Mouse (Mus musculus) lung, adult 2 months (tissue): ENCODE results near the gene Pebp1. TPM values are rescaled to one million over a fixed set of nuclear protein-coding genes. Genes with fewer than 3 reads are reported as not detected.
A peak's percentile ranks its signal among the peaks of the same experiment; 100 is the strongest.

Experiments
- DNase-seq: peaks from one replicate; pipeline ENCODE4 v3.0.0; 2022
- H3K4me1 ChIP-seq: fragments of 200-500 bp; 2 replicates; pipeline ENCODE4 v1.6.1; 2011; ENCODE audit warnings: low read length; ENCODE audit not compliant: control insufficient read depth, insufficient read depth
- H3K4me3 ChIP-seq: fragments of 200-500 bp; replicated peaks from 2 replicates; pipeline ENCODE3; 2011; ENCODE audit warnings: low read depth, mild to moderate bottlenecking, control low read depth, low read length; ENCODE audit errors: extremely low read depth
- CTCF ChIP-seq: fragments of 200-500 bp; IDR thresholded peaks from 2 replicates; pipeline ENCODE4 v1.5.1; 2011; ENCODE audit warnings: mild to moderate bottlenecking, low read length, control low read depth; ENCODE audit not compliant: insufficient read depth
- POLR2A ChIP-seq: fragments of 200-500 bp; IDR thresholded peaks from 2 replicates; pipeline ENCODE4 v1.6.1; 2011; ENCODE audit warnings: low read depth, mild to moderate bottlenecking, control low read depth, low read length, borderline replicate concordance; ENCODE audit errors: extremely low read depth
- WGBS: fragments of 180-500 bp; shearing (Covaris S2); methylation state at CpG from one replicate; pipeline ENCODE4 v1.1.7; 2018; 5-methylcytosine and 5-hydroxymethylcytosine counted together
- polyA plus RNA-seq: library from polyadenylated mRNA; depleted of rRNA; stranded (reverse); fragments of >200 nt; gene quantifications from 2 replicates; pipeline ENCODE4 v1.2.3, GENCODE M21; 2012

Pebp1 gene
- polyA plus RNA-seq, 1 experiment = 273 TPM

DNA sequence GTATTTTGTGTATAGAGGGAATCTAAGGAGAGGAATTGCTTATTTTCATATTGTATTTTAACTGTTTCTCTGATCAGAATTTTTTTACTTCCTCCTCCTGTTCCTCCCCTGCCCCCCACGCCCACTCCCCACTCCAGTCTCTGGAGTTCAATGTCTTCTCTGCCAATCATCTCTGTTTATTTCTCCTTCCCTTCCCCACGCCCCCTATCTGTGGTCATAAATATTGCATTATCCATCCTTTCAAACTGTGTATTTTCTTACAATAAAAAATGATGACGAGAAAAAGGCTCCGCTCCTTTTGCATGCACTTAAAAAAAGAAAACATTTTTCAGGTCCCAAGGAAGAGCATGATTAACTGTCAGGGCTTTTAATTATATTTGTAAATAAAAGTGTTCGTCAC is 12.6 kb downstream of the Pebp1 start:
- H3K4me1 ChIP-seq = 0 out of 2 replicates have a peak, but pooled peaks cover 2% of the 10 kb centered on the region
- no peak for TF ChIP-seq POLR2A
- TF ChIP-seq CTCF = no peak
- H3K4me3 ChIP-seq = no peak overlapping the region
- WGBS = 58% methylated on average over 5 of the region's 5 CpGs
- no peak for DNase-seq

DNA sequence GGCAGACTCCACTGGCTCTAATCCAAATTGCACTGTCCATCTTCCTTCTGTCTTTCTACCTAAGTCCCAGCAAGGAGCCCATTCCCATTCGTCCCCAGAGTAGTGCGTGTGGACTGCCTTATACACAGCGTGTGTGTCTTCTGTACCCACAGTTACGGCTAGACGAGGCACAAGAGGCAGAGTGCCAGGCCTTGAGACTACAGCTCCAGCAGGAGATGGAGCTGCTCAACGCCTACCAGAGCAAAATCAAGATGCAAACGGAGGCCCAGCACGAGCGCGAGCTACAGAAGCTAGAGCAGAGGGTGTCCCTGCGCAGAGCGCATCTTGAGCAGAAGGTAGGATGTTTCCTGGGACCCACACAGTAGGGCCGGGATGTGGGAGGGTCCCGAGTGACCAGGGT is 15.5 kb downstream of the Pebp1 start:
- TF ChIP-seq POLR2A = no peak
- WGBS = 91% methylated on average over 14 of the region's 14 CpGs
- H3K4me3 ChIP-seq = no peak overlapping the region
- DNase-seq = no peak
- H3K4me1 ChIP-seq = no peaks in the 10 kb centered on the region

DNA sequence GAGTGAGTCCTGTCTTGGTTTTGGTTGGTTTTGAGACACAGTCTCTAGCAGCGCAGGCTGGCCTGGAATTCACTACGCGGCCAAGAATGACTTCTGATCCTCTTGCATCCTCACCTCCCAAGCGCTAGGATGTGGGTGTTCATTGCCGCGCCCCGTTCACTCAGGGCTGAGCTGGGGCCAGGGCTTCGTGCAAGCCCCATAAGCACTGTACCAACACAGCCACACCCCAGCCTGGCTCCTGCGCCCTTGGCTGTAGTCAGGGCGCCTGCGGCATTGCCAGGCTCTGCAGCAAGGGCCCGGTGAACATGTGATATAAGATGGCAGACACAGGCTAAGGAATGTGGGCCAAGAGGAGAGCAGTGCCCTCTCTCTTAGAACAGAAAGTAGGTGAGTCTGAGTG is 18.0 kb downstream of the Pebp1 start:
- H3K4me3 ChIP-seq = no peak overlapping the region
- no peak for TF ChIP-seq POLR2A
- 91% methylated on average over 12 of the region's 12 CpGs for WGBS
- no peaks in the 10 kb centered on the region for H3K4me1 ChIP-seq
- DNase-seq = no peak

DNA sequence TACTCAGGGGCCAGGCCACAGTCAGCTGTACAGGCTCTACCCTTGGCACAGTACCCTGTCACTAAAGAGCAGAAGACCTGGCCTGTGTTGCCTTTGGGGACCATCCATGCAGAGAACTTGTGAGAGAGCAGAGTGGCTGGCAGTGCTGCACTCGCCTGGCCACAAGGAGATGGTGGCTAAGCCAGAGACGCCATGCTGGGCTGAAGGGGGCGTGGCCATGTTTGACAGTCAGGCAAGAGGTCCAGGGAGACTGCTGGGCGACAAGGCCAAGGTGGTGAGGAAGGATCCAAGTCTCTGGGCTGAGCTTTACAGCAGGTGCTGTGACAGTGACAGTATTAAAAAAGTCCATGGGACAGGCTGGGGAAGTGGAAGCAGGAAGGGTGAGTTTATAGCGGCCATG is 18.7 kb downstream of the Pebp1 start:
- 64% methylated on average over 5 of the region's 5 CpGs for WGBS
- Histone ChIP-seq H3K4me1 (no peaks in the 10 kb centered on the region), H3K4me3 (no peak overlapping the region)
- no peak for DNase-seq
- TF ChIP-seq CTCF (no peak), POLR2A (0 out of 2 replicates have a peak, but pooled peaks have one; percentile 9)

DNA sequence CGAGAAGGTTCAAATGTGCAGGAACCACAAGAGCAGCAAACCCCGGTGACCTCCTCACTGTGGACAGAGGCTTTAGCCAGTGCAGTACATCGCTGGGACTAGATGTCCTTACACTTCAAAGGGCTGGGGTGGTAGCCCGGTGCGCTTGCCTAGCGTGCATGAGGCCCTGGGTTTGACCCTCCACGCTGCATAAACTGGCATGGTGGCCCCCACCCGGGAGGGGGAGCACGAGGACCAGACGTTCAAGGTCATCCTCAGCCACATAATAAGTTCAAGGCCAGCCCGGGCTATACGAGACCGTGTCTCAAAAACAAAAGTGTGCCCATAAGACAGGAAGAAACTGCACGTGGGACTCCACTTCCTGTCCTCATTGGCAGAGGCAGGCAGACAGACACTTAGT is 19.5 kb downstream of the Pebp1 start:
- no peak for DNase-seq
- Histone ChIP-seq H3K4me1 (no peaks in the 10 kb centered on the region), H3K4me3 (no peak overlapping the region)
- TF ChIP-seq POLR2A (no peak), CTCF (no peak)
- WGBS = 56% methylated on average over 14 of the region's 14 CpGs

DNA sequence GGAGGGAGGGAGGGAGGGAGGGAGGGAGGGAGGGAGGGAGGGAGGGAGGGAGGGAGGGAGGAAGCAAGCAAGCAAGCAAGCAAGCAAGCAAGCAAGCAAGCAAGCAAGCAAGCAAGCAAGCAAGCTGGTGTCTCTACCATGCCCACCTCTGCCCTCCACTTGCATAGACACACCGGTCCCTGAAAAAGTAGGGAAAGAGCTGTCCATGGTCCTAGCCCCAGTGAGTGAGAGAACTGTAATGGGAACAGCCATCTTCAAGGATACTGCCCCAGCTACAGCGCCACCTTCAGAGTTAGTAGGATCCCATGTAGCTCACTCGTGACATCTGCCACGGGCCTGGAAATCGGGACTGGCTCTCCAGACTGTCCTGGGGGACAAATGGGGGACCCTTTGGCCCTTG is 22.7 kb downstream of the Pebp1 start:
- TF ChIP-seq CTCF = no peak
- TF ChIP-seq POLR2A = no peak

DNA sequence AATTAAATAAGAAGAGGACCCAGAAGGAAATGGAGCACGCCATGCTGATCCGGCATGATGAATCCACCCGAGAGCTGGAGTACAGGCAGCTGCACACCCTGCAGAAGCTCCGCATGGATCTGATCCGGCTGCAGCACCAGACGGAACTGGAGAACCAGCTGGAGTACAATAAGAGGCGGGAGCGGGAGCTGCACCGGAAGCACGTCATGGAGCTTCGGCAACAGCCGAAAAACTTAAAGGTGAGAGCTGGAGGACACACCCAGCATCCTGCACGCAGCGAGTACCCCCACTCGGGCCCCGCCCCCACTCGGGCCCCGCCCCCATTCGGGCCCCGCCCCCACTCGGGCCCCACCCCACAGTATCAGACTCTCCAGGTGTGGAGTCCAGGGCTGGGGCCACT is 23.9 kb downstream of the Pebp1 start:
- 90% methylated on average over 21 of the region's 21 CpGs for WGBS
- no peak overlapping the region for H3K4me3 ChIP-seq
- TF ChIP-seq CTCF (no peak), POLR2A (no peak)
- no peak for DNase-seq
- no peaks in the 10 kb centered on the region for H3K4me1 ChIP-seq

More for the DNA sequence above, 22.7 kb downstream of the Pebp1 start:
- no peak for DNase-seq
- WGBS = 50% methylated on average over 5 of the region's 5 CpGs
- Histone ChIP-seq H3K4me3 (no peak overlapping the region), H3K4me1 (no peaks in the 10 kb centered on the region)

DNA sequence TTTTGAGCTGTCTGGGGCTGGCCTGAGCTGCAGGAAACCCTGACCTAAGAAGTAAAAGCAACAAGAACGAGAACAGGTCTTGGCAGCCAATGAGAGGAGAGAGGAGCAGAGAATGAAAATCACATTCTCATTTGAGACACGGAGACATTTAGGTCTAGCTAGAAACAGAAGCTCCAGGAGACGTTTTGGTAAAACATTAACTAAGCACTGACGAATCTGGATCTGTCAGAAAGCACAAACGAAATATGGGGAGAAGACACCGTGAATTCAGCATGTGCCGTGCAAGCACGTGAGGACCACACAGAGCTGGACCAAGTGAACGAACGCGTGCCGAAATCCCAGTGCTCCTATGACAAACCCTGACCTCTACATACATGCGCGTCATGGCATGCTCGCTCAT is 29.1 kb downstream of the Pebp1 start:
- WGBS = 89% methylated on average over 15 of the region's 15 CpGs
- Histone ChIP-seq H3K4me1 (no peaks in the 10 kb centered on the region), H3K4me3 (no peak overlapping the region)
- TF ChIP-seq CTCF (no peak), POLR2A (no peak)
- DNase-seq = no peak

DNA sequence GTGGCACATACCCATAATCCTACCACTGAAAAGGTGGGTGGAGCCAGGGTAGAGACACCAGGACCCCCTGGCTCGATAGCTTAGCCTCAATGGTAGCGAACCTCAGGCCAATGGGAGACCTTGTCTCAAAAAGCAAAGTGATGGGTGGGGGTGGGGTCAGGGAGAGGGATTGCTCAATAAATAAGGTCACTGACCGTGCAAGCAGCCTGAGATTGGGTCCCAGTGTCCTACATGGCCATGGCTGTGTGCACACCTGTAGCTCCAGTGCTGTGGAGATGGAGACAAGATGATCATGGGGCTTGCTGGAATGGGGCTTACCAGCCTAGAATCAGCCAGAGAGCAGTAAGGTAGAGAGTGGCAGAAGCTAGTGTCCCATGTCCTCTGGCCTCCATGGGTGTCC is 35.7 kb downstream of the Pebp1 start:
- DNase-seq = no peak
- H3K4me1 ChIP-seq = no peaks in the 10 kb centered on the region
- TF ChIP-seq CTCF = no peak
- no peak for TF ChIP-seq POLR2A
- H3K4me3 ChIP-seq = no peak overlapping the region
- 86% methylated on average over 3 of the region's 3 CpGs for whole genome bisulfite sequencing

DNA sequence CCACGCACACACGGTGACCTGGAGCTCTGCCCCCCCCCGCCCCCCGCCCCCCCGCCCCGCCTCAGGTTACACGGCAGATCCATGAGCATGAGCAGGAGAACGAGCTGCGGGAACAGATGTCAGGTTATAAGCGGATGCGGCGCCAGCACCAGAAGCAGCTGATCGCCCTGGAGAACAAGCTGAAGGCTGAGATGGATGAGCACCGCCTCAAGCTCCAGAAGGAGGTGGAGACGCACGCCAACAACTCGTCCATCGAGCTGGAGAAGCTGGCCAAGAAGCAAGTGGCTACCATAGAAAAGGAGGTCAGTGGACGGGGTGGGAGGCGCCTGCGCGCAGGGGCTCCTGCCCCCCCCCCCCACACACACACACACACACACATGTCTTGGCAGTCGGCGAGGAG is 36.6 kb downstream of the Pebp1 start:
- no peak for TF ChIP-seq CTCF
- TF ChIP-seq POLR2A = no peak
- no peak for DNase-seq
- no peaks in the 10 kb centered on the region for H3K4me1 ChIP-seq
- no peak overlapping the region for H3K4me3 ChIP-seq
- WGBS = 73% methylated on average over 24 of the region's 24 CpGs

DNA sequence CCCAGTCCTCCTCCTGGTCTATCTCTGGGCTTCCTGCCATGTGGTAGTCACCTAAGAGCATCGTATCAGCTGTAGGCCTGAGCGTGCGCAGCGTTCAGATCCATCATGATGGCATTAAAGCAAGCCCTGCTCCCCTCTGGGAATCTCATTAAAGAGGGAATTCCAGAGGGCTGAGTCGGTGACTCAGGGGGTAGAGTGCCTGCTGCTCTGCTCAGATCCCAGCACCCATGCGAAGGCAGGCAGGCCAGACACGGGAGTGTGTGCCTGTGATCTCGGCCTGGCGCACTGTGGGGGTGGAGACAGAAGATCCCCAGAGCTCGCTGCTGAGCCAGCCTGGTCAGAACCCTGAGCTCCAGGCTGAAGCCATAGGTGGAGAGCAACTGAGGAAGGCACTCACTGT is 39.1 kb downstream of the Pebp1 start:
- WGBS = 49% methylated on average over 10 of the region's 10 CpGs
- TF ChIP-seq CTCF = no peak
- TF ChIP-seq POLR2A = no peak
- DNase-seq = no peak

More for the DNA sequence above, 39.1 kb downstream of the Pebp1 start:
- Histone ChIP-seq H3K4me3 (no peak overlapping the region), H3K4me1 (no peaks in the 10 kb centered on the region)
